Mouse (Mus musculus) gastrocnemius, postnatal 36 days (tissue): ENCODE measurements around the gene Magohb. TPM values are rescaled to one million over a fixed set of nuclear protein-coding genes. Genes with fewer than 3 reads are reported as not detected.

Experiments
- DNase-seq, 2 experiments: peaks; one replicate each; pipeline ENCODE4 v3.0.0; 2022
- intact Hi-C: fragments of 180-260 bp; cut with DNase I; formaldehyde crosslinking; loops from one replicate; pipeline ENCODE4 v1.15.1; 2025
- total RNA-seq, 2 experiments: library from RNA; stranded (reverse); gene quantifications; 2 replicates each; pipeline ENCODE4 v1.2.3; 2021

The Magohb gene
- total RNA-seq, 2 experiments from 2014 or later: 2.6 to 4.5 TPM

DNA sequence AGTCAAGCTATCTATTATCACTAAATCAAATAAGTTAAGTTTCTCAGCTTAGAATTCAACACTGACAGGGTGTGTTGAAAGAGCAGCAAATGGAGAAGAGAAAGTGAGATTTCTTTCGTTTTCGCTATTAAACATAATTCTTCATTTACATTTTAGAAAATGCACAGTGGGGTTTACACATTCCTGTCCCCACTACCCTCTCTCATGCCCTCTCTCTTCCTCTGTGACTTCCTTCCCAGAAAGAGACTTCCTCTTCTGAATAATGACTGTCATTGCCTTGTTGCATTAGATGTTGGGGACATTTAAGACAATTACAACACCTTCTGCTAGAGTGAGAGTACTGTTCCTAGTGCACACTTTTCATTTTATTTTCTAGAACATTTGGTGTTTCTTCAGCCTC lies 23.4 kb downstream of the Magohb start:
- intact Hi-C loops: no loop called here
- DNase-seq: no peak

- intact Hi-C loops: no loop called here
These were observed 28.9 kb downstream of the Magohb start for GRCm38 (mm10) chr6:131264175-131264574.

GRCm38 (mm10) chr6:131262778-131263177 lies 30.3 kb downstream of the Magohb start:
- intact Hi-C loops: no loop called here
- DNase-seq: no peak

More at GRCm38 (mm10) chr6:131264175-131264574, 28.9 kb downstream of the Magohb start:
- no peak for DNase-seq

DNA sequence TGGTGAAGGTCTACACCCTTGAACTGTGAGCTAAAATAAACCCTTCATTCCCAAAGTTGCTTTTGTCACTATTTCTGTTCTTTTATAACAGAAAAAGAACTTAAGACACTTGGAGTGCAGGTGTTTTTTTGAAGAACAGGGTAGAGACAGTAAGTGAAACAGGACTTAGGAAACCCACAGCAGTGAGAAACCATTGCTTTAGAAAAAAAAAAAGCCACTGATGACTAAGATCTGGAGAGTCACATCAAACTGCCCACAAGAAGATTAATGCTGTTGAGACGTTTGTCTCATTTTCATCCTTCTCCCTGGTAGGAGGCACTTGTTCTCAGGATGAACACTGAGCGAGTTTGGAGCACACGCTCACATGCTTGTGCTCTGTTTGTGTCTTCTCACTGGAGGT lies 31.0 kb downstream of the Magohb start:
- intact Hi-C loops: no loop called here

DNA sequence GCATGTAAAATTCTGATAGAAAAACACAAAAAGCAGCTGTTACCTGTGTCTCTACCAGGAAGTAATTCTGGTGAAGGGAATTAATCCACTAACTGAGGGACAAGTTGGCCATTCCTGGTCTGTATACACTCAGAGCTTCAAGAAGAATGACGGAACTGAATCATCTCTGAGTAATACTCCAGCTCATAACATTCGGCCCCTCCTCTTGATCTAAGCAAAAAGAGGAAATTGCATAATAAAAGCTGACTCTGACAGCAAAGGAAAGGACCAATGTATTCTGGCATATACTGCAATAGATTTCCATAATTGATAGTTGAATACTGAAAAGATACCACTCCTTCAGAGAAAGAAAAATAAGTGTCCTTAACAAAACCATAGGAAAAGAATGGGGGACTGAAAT lies 45.8 kb downstream of the Magohb start, which contains the start of gene Klra2:
Klra2 (minus strand) TSS at position 157 of the 400 bp plus-strand sequence.
- intact Hi-C loops: no loop called here
- no peak for DNase-seq

More for the DNA sequence above, 31.0 kb downstream of the Magohb start:
- DNase-seq: no peak

DNA sequence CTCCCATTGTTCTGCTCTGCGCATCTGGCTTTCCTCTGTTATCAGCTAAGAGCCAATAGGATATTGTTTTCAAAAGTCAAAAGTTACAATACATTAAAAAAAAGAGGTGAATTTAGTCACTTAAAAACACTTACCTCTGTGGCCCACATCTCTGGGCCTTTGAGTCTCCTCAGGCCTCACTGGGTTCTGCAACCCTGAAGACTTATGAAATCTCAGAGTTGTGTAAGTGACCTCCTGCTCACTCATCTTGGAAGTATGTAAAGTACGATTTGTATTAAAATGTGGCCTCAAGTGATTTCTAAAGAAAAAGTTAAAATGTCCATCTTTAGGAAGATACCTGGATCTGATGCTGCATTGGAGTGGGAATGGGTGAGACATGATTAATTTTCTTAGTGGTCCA lies 48.0 kb downstream of the Magohb start:
- intact Hi-C loops: no loop called here
- no peak for DNase-seq

Other genes with a start within 250 kb of the Magohb start
- gene Klra2, start 45.9 kb downstream of the Magohb start, total RNA-seq: not detected
- gene Styk1, start 60.4 kb upstream of the Magohb start, total RNA-seq: 1 to 10 TPM in 1 of 2 experiments, under 1 TPM in 1; 0.59 to 1.4 TPM
- 1,000 to 10,000 TPM; 1,485 to 1,638 TPM for gene Ybx3, start 95.2 kb upstream of the Magohb start, total RNA-seq
- not detected for gene 5430401F13Rik, start 193.2 kb upstream of the Magohb start, total RNA-seq
- not detected for gene Gm6619, start 193.2 kb upstream of the Magohb start, total RNA-seq